Mouse (Mus musculus) hindbrain, postnatal 0 days (tissue): ENCODE data around the gene Cse1l. TPM values are rescaled to one million over a fixed set of nuclear protein-coding genes. Genes with fewer than 3 reads are reported as not detected.

Experiments used
- ATAC-seq: fragments of 200-750 bp; cut with Nextera tagmentation; 2 replicates; pipeline ENCODE4 v1.8.0; 2017; ENCODE audit warnings: mild to moderate bottlenecking, moderate TSS enrichment, moderate library complexity
- DNase-seq: peaks from one replicate; pipeline ENCODE4 v3.0.0-alpha.2; 2015; ENCODE audit warnings: low spot score
- H3K27ac ChIP-seq: fragments of 300-500 bp; sonication (generic); 2 replicates; pipeline ENCODE4 v1.5.1; 2014; ENCODE audit warnings: mild to moderate bottlenecking
- H3K27me3 ChIP-seq: fragments of 300-500 bp; sonication (generic); 2 replicates; pipeline ENCODE4 v1.6.1; 2014; ENCODE audit warnings: low read length, mixed read lengths; ENCODE audit not compliant: insufficient read depth
- H3K36me3 ChIP-seq: fragments of 300-500 bp; sonication (generic); 2 replicates; pipeline ENCODE4 v1.6.1; 2014; ENCODE audit warnings: low read length, mixed read lengths; ENCODE audit not compliant: insufficient read depth
- H3K4me1 ChIP-seq: fragments of 300-500 bp; sonication (generic); 2 replicates; pipeline ENCODE4 v1.6.1; 2014; ENCODE audit warnings: antibody characterized with exemption, low read length, mixed read lengths; ENCODE audit not compliant: insufficient read depth
- H3K4me2 ChIP-seq: fragments of 300-500 bp; sonication (generic); 2 replicates; pipeline ENCODE4 v1.6.1; 2014; ENCODE audit warnings: low read depth, mild to moderate bottlenecking, low read length, moderate library complexity, mixed read lengths
- H3K4me3 ChIP-seq: fragments of 300-500 bp; sonication (generic); 2 replicates; pipeline ENCODE4 v1.5.1; 2014; ENCODE audit warnings: low read length
- H3K9ac ChIP-seq: fragments of 300-500 bp; sonication (generic); replicated peaks from 2 replicates; pipeline ENCODE4 v1.6.1; 2014; ENCODE audit warnings: mild to moderate bottlenecking, low read length, moderate library complexity, mixed read lengths
- H3K9me3 ChIP-seq: fragments of 300-500 bp; sonication (generic); 2 replicates; pipeline ENCODE4 v1.6.1; 2016; ENCODE audit warnings: low read length, mixed read lengths
- CTCF ChIP-seq: IDR thresholded peaks from 2 replicates; pipeline ENCODE4 v1.5.1; 2016; ENCODE audit warnings: antibody characterized with exemption, control low read depth, low read depth
- WGBS: fragments of 180-500 bp; shearing (Covaris S2); extraction: QIAGEN DNeasy Blood & Tissue Kit; methylation state at CpG from one replicate; pipeline ENCODE4 v1.1.7; 2014; 5-methylcytosine and 5-hydroxymethylcytosine counted together
- polyA plus RNA-seq: library from polyadenylated mRNA; unstranded; fragments of >200 nt; fragmentation: Nextera tagmentation; extraction: Ambion mirVana; gene quantifications from 2 replicates; pipeline ENCODE4 v1.2.1, GENCODE M21; 2015
- total RNA-seq: library from RNA; depleted of rRNA; stranded (reverse); fragments of >200 nt; gene quantifications from 2 replicates; pipeline ENCODE4 v1.2.3, GENCODE M21; 2014

Gene Cse1l
- total and polyA plus RNA-seq, 2 experiments from 2014 or later: 68.1 to 78.7 TPM

DNA sequence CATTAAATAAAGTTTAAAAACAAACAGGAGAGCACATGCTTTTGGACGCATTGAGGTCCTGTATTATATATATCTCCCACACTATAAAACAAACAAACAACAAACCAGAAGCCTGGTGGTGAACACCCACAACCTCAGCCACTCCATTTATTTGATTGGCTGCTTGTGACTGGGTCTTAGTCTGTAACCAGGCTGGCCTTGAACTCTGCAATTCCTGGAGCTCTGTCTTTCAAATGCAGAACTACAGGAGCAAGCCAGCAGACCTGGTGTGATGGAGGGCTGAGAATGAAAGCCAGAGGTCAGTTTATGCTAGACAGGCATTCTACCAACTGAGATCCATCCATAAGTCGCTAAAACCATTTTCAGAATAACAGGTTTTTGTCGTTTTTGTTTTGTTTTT is 6.1 kb upstream of the Cse1l start:
- no peak overlapping the region for H3K27ac ChIP-seq
- no peak overlapping the region for H3K4me3 ChIP-seq
- H3K4me2 ChIP-seq: no peak overlapping the region
- H3K4me1 ChIP-seq: no peaks in the 10 kb centered on the region
- WGBS: 70% methylated on average over 3 of the region's 3 CpGs
- ATAC-seq (no peak), DNase-seq (no peak)
- TF ChIP-seq CTCF: no peak
- no peak overlapping the region for H3K9ac ChIP-seq
- H3K36me3 ChIP-seq: peaks cover 3% of the 10 kb centered on the region; the same call in 1 of the 2 replicates
- no peaks in the 10 kb centered on the region for H3K27me3 ChIP-seq
- H3K9me3 ChIP-seq: no peaks in the 10 kb centered on the region

GRCm38 (mm10) chr2:166900792-166901505 is 4.9 kb upstream of the Cse1l start:
- Histone ChIP-seq H3K9ac (no peak overlapping the region), H3K27ac (no peak overlapping the region), H3K27me3 (no peaks in the 10 kb centered on the region), H3K9me3 (no peaks in the 10 kb centered on the region), H3K36me3 (no peaks in the 10 kb centered on the region; the same call in 1 of the 2 replicates), H3K4me2 (no peak overlapping the region), H3K4me1 (no peaks in the 10 kb centered on the region), H3K4me3 (no peak overlapping the region)
- ATAC-seq (no peak), DNase-seq (no peak)
- 81% methylated on average over 8 of the region's 8 CpGs for WGBS
- no peak for TF ChIP-seq CTCF

DNA sequence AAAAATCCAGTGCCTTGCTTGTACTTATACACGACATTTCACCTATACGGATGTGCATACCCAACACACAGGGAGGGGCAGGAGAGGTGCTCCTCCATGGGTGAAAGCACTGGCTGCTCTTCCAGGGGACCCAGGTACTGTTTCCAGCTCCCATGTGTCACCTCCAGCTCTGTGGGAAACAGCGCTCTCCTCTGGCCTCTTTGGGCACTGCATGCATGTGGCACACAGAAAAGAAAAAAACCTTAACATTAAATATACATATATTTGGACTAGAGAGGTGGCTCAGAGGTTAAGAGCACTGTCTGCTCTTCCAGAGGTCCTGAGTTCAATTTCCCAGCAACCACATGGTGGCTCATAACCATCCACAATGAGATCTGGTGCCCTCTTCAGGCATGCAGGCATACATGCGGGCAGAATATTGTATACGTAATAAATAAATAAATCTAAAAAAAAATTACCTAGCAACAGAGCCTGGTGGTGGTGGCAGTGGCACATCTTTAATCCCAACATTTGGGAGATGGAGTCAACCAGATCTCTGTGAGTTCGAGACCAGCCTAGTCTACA is 2.0 kb upstream of the Cse1l start:
- no peak for ATAC-seq
- no peak overlapping the region for H3K9ac ChIP-seq
- 94% methylated on average over 6 of the region's 6 CpGs for WGBS
- H3K4me1 ChIP-seq: no peaks in the 10 kb centered on the region; the same call in 1 of the 2 replicates
- TF ChIP-seq CTCF: peak; percentile 24; the same call in 1 of the 2 replicates
- no peak overlapping the region for H3K27ac ChIP-seq
- H3K27me3 ChIP-seq: no peaks in the 10 kb centered on the region
- no peaks in the 10 kb centered on the region for H3K9me3 ChIP-seq
- DNase-seq: no peak
- no peak overlapping the region for H3K4me3 ChIP-seq
- no peak overlapping the region for H3K4me2 ChIP-seq
- H3K36me3 ChIP-seq: no peaks in the 10 kb centered on the region

DNA sequence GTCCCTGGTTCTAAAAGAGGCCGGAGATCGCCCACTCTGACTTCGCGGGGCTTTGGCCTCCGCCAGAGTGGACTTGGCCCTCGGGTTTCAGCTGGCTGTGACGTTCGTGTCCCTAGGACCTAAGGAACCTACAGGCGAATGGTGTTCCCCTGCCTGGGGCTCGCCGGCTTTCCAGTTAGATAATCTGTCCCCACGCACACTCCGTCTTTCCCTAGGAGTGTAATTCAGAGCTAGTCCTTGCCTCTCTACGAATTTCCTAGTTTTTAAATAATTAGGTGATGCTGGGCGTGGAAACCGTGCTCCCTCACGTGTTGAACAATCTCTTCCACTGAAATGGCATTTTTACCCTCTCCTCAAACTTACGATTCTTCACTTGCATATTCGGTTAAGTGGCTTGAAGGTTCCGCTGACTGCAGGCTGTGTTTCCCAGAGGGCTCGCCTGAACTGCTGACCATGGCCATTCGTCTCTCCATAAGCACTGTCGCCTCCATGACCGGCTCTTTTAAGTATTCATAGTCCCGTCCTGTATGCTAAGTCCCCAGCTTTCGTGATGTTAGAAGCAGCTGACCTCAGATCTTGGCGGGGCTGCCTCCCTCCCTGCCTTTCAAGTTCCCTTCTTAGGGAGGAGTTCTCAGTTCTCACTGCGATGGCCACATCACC is 813 bp downstream of the Cse1l start:
- Histone ChIP-seq H3K4me2 (peak overlapping the region; percentile 92), H3K9ac (peak overlapping the region; percentile 80), H3K9me3 (no peaks in the 10 kb centered on the region), H3K4me3 (peak overlapping the region; percentile 78), H3K27ac (peak overlapping the region; percentile 96), H3K27me3 (no peaks in the 10 kb centered on the region), H3K36me3 (no peaks in the 10 kb centered on the region), H3K4me1 (no peaks in the 10 kb centered on the region; the same call in 1 of the 2 replicates)
- TF ChIP-seq CTCF: no peak
- DNase-seq (peak; percentile 8), ATAC-seq (peak; percentile 39; the same call in 1 of the 2 replicates)
- under 1% methylated on average over 28 of the region's 28 CpGs for WGBS

- WGBS: 96% methylated on average over 3 of the region's 3 CpGs
- no peak for TF ChIP-seq CTCF
- DNase-seq: no peak
- ATAC-seq: no peak
- no peaks in the 10 kb centered on the region for H3K27me3 ChIP-seq
- H3K4me3 ChIP-seq: no peak overlapping the region
- H3K9me3 ChIP-seq: no peaks in the 10 kb centered on the region
- H3K4me2 ChIP-seq: no peak overlapping the region
- no peak overlapping the region for H3K9ac ChIP-seq
- H3K27ac ChIP-seq: no peak overlapping the region
- no peaks in the 10 kb centered on the region; the same call in 1 of the 2 replicates for H3K4me1 ChIP-seq
- no peaks in the 10 kb centered on the region for H3K36me3 ChIP-seq
These were observed 3.9 kb downstream of the Cse1l start for GRCm38 (mm10) chr2:166909729-166910128.

- no peak for TF ChIP-seq CTCF
- Histone ChIP-seq H3K27ac (no peak overlapping the region), H3K4me1 (no peaks in the 10 kb centered on the region; the same call in 1 of the 2 replicates), H3K4me2 (no peak overlapping the region), H3K9me3 (no peaks in the 10 kb centered on the region), H3K9ac (no peak overlapping the region), H3K4me3 (no peak overlapping the region), H3K27me3 (no peaks in the 10 kb centered on the region), H3K36me3 (no peaks in the 10 kb centered on the region)
- DNase-seq (no peak), ATAC-seq (no peak)
- 89% methylated on average over 8 of the region's 8 CpGs for WGBS
These were observed 4.7 kb downstream of the Cse1l start for GRCm38 (mm10) chr2:166910536-166910935.

DNA sequence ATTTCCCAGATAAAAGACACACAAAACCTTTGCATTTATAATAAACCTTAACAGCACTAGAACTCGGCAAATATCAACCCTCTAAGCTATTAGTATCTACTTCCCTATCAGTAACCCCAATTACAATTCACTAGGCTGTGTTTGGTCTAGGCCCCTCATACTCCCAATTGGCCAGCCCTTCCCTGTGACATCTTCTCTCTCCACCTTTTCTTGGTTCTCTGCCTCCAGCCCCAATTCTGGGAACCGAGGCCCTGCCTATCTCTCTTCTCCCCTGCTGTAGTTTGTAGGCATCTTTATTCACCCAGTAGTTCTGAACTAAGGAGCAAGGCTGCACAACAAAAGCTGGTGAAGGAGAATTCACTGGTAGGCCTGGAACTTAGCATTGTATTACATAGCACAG is 18.1 kb downstream of the Cse1l start:
- no peak for TF ChIP-seq CTCF
- H3K27ac ChIP-seq: no peak overlapping the region
- H3K9ac ChIP-seq: no peak overlapping the region
- no peaks in the 10 kb centered on the region for H3K9me3 ChIP-seq
- H3K27me3 ChIP-seq: no peaks in the 10 kb centered on the region
- H3K4me3 ChIP-seq: no peak overlapping the region
- WGBS: 85% methylated on average over 2 of the region's 2 CpGs
- H3K4me1 ChIP-seq: no peaks in the 10 kb centered on the region
- H3K36me3 ChIP-seq: peaks cover 23% of the 10 kb centered on the region; the same call in 1 of the 2 replicates
- ATAC-seq (no peak), DNase-seq (no peak)
- no peak overlapping the region for H3K4me2 ChIP-seq
